Mouse (Mus musculus): ENCODE data around the gene Epn2. TPM values are rescaled to one million over a fixed set of nuclear protein-coding genes. Genes with fewer than 3 reads are reported as not detected.

The Epn2 gene
- total RNA-seq, 2 experiments from 2014 or later, result 33.6 to 34.7 TPM

Other genes starting within 250 kb of the Epn2 start
- gene Slc47a2, start 236.8 kb downstream of the Epn2 start, total RNA-seq (2021), result under 1 TPM; 0.11 to 0.12 TPM
- gene Slc47a1, start 201.3 kb downstream of the Epn2 start, total RNA-seq (2021), result 10 to 100 TPM; 30.7 to 36.2 TPM
- under 1 TPM; 0.14 to 0.16 TPM for gene Rnf112, start 125.6 kb downstream of the Epn2 start, total RNA-seq (2021)
- gene Mfap4, start 94.3 kb downstream of the Epn2 start, total RNA-seq (2021), result 10 to 100 TPM; 70.7 to 78.0 TPM
- gene Mapk7, start 85.3 kb downstream of the Epn2 start, total RNA-seq (2021), result 10 to 100 TPM; 16.0 to 16.8 TPM
- 10 to 100 TPM in 1 of 2 experiments, 1 to 10 TPM in 1; 9.8 to 12.0 TPM for gene B9d1, start 74.5 kb downstream of the Epn2 start, total RNA-seq (2021)
- gene Grap, start 73.6 kb upstream of the Epn2 start, total RNA-seq (2021), result 10 to 100 TPM in 1 of 2 experiments, 1 to 10 TPM in 1; 8.8 to 10.4 TPM
- under 1 TPM; 0.17 to 0.25 TPM for gene Fam83g, start 104.4 kb upstream of the Epn2 start, total RNA-seq (2021)
- not detected for gene Slc5a10, start 141.1 kb upstream of the Epn2 start, total RNA-seq (2021)
- gene Prpsap2, start 182.4 kb upstream of the Epn2 start, total RNA-seq (2021), result 10 to 100 TPM; 12.3 to 12.5 TPM

Measured in heart, postnatal 4 days (tissue).